Mouse (Mus musculus) C2C12 (cell line): ENCODE measurements around the gene Smurf1. TPM values are rescaled to one million over a fixed set of nuclear protein-coding genes. Genes with fewer than 3 reads are reported as not detected.

Experiments used
- H3K27me3 ChIP-seq: one replicate; pipeline ENCODE4 v1.6.1; 2011; ENCODE audit not compliant: control insufficient read depth, insufficient read depth, insufficient read length
- H3K36me3 ChIP-seq: one replicate; pipeline ENCODE4 v1.6.1; 2011; ENCODE audit not compliant: control insufficient read depth, insufficient read depth
- H3K4me3 ChIP-seq: one replicate; pipeline ENCODE4 v1.5.1; 2011; ENCODE audit warnings: mild to moderate bottlenecking, control low read depth; ENCODE audit not compliant: poor library complexity, insufficient read depth, severe bottlenecking
- H3K79me2 ChIP-seq: one replicate; pipeline ENCODE4 v1.6.1; 2011; ENCODE audit not compliant: control insufficient read depth, insufficient read depth
- H3K79me3 ChIP-seq: one replicate; pipeline ENCODE4 v1.6.1; 2011; ENCODE audit warnings: low read depth, control low read depth
- H3ac ChIP-seq: one replicate; pipeline ENCODE3; 2011; ENCODE audit warnings: low read depth; ENCODE audit not compliant: control insufficient read depth, insufficient read length
- CEBPB ChIP-seq: IDR thresholded peaks from one replicate; pipeline ENCODE4 v1.6.1; 2011; ENCODE audit warnings: low read depth, mild to moderate bottlenecking, control low read depth, moderate library complexity
- CTCF ChIP-seq: IDR thresholded peaks from one replicate; pipeline ENCODE4 v1.5.1; 2011; ENCODE audit not compliant: control insufficient read depth, insufficient read depth, insufficient read length
- FOSL1 ChIP-seq: IDR thresholded peaks from one replicate; pipeline ENCODE4 v1.8.0; 2011; ENCODE audit warnings: mild to moderate bottlenecking, low read length; ENCODE audit not compliant: poor library complexity, insufficient read depth, severe bottlenecking
- MAX ChIP-seq: IDR thresholded peaks from one replicate; pipeline ENCODE4 v1.6.1; 2011; ENCODE audit warnings: mild to moderate bottlenecking, control low read depth
- MYOD1 ChIP-seq: IDR thresholded peaks from one replicate; pipeline ENCODE4 v1.6.1; 2011; ENCODE audit warnings: low read depth; ENCODE audit not compliant: control insufficient read depth, insufficient read length
- MYOG ChIP-seq: IDR thresholded peaks from one replicate; pipeline ENCODE4 v1.6.1; 2011; ENCODE audit not compliant: control insufficient read depth, insufficient read length; ENCODE audit errors: extremely low read depth
- USF1 ChIP-seq: IDR thresholded peaks from one replicate; pipeline ENCODE4 v1.6.1; 2011; ENCODE audit warnings: low read depth, mild to moderate bottlenecking, control low read depth, moderate library complexity
- polyA plus RNA-seq: library from polyadenylated mRNA; unstranded; fragments of >200 nt; fragmentation: generic; extraction: Trizol; gene quantifications from one replicate; pipeline ENCODE4 v1.2.1, GENCODE M21; 2012; ENCODE audit warnings: missing spikeins

Smurf1 gene
- polyA plus RNA-seq, 1 experiment, result 39.1 TPM

DNA sequence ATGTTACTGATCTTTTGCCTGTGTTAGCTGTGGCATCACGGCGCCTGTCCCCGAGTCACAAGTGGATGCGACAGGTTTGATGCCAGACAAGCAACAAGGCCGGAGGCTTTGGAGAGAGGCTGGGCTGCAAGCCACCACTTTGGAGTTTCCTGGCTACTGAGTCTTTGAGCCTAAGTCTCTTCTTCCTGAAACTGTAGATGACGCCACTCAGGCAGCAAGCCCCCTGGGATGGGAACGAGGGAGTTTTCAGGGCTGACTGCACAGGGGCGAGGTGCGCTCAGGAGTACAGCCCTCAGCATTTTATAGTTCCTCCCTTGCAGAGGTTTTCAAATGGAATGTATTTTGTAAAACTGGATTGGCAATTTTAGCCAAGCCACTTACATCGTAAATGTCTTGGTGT, 63.9 kb downstream of the Smurf1 start:
- Histone ChIP-seq H3ac (no peak overlapping the region), H3K36me3 (peaks cover 26% of the 10 kb centered on the region), H3K79me2 (peaks cover 68% of the 10 kb centered on the region), H3K79me3 (peaks cover 48% of the 10 kb centered on the region), H3K27me3 (no peaks in the 10 kb centered on the region), H3K4me3 (no peak overlapping the region)
- no peak for TF ChIP-seq CTCF
- TF ChIP-seq MYOG, result no peak
- TF ChIP-seq CEBPB, result no peak
- TF ChIP-seq FOSL1, result no peak
- no peak for TF ChIP-seq MYOD1
- no peak for TF ChIP-seq MAX
- no peak for TF ChIP-seq USF1

- peaks cover 41% of the 10 kb centered on the region for H3K79me3 ChIP-seq
- H3K27me3 ChIP-seq, result no peaks in the 10 kb centered on the region
- TF ChIP-seq FOSL1 (no peak), CEBPB (no peak), USF1 (no peak), MYOG (no peak), MYOD1 (no peak), MAX (no peak), CTCF (no peak)
- peaks cover 33% of the 10 kb centered on the region for H3K36me3 ChIP-seq
- no peak overlapping the region for H3ac ChIP-seq
- H3K79me2 ChIP-seq, result peaks cover 68% of the 10 kb centered on the region
- no peak overlapping the region for H3K4me3 ChIP-seq
Observed at GRCm38 (mm10) chr5:144901035-144901434, 64.6 kb downstream of the Smurf1 start.

GRCm38 (mm10) chr5:144898448-144899052, 67.1 kb downstream of the Smurf1 start:
- Histone ChIP-seq H3K4me3 (no peak overlapping the region), H3K79me3 (peaks cover 24% of the 10 kb centered on the region), H3K27me3 (no peaks in the 10 kb centered on the region), H3K79me2 (peaks cover 48% of the 10 kb centered on the region), H3ac (no peak overlapping the region), H3K36me3 (peaks cover 52% of the 10 kb centered on the region)
- TF ChIP-seq MYOD1, result peak; percentile 76
- no peak for TF ChIP-seq CTCF
- peak; percentile 22 for TF ChIP-seq USF1
- TF ChIP-seq CEBPB, result peak; percentile 88
- TF ChIP-seq MYOG, result no peak
- TF ChIP-seq MAX, result peak; percentile 98
- peak; percentile 63 for TF ChIP-seq FOSL1

- Histone ChIP-seq H3K27me3 (no peaks in the 10 kb centered on the region), H3K36me3 (peaks cover 59% of the 10 kb centered on the region), H3ac (peak overlapping the region; percentile 1), H3K4me3 (no peak overlapping the region), H3K79me2 (peaks cover 41% of the 10 kb centered on the region), H3K79me3 (peaks cover 17% of the 10 kb centered on the region)
- TF ChIP-seq CEBPB, result no peak
- peak; percentile 90 for TF ChIP-seq MYOD1
Observed at GRCm38 (mm10) chr5:144897881-144898280, 67.8 kb downstream of the Smurf1 start.

DNA sequence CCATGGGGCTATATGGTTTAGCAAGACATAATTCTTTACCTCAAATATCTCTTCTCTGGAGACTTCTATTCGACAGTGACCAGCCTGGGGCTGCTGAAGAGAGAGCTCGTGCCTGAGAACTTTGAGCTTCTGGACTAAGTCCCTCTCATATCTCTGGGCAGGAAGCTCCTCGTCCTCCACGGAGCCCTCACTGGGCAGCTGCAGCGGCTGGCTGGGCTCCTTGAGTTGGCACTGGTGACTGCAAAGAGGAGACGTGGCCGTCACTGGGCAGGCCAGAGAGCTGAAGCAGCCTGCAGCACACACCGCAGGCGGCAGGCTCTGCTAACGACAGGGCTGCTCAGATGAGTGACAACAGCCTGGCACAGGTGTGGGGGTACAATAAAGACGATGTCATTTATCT, 74.4 kb downstream of the Smurf1 start:
- H3K27me3 ChIP-seq, result no peaks in the 10 kb centered on the region
- H3K36me3 ChIP-seq, result peaks cover 88% of the 10 kb centered on the region

More for the DNA sequence above, 74.4 kb downstream of the Smurf1 start:
- Histone ChIP-seq H3K79me2 (peaks cover 7% of the 10 kb centered on the region), H3K4me3 (no peak overlapping the region), H3ac (no peak overlapping the region), H3K79me3 (no peaks in the 10 kb centered on the region)
- TF ChIP-seq CEBPB (no peak), MYOG (no peak), MAX (no peak), CTCF (no peak), FOSL1 (no peak), MYOD1 (no peak), USF1 (no peak)
